Mouse (Mus musculus): ENCODE results near the gene Schip1.

The Schip1 gene

DNA sequence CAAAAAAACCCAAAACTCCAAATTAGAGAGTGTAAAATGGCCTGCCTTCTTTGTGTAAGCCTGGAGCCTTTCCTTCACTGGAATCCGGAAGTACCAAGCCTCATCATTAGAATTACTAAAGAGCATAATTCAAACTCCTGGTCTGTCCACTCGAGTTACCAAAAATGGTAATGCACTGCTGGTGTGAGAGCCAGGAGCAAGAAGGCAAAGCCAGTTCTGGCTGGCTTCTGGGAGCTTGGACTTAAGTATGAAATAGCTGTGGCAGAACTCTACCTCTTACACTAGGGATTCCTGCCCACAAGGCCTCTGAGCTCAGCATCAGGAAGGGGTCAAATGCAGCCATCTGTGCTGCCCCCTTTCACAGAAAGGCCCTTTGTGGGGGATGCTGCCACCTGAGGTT is 412.9 kb downstream of the Schip1 start:
- DNase-seq (ENCODE audit: low spot score) = no peak

DNA sequence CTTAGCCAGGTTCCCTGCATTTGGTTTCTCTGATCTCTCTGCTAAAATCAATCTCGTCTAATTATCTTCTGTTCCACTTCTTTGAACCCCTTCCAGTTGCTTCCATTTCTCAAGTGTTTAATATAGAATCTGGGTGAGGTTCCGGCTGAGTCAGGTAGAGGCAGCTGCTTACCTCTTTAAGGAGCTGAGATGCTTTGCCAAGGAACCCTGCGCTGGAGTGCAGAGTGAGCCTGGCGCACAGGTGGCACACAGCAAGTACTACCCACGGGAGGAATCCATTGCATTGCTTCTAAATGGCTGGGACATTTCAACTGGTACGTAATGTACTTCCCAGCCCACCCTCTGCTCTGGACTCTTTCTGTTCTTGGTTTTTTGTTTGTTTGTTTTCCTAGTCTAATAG is 414.7 kb downstream of the Schip1 start:
- no peak for DNase-seq (ENCODE audit: low spot score)

GRCm38 (mm10) chr3:68483517-68483916 is 418.9 kb downstream of the Schip1 start:
- no peak for DNase-seq (ENCODE audit: low spot score)

DNA sequence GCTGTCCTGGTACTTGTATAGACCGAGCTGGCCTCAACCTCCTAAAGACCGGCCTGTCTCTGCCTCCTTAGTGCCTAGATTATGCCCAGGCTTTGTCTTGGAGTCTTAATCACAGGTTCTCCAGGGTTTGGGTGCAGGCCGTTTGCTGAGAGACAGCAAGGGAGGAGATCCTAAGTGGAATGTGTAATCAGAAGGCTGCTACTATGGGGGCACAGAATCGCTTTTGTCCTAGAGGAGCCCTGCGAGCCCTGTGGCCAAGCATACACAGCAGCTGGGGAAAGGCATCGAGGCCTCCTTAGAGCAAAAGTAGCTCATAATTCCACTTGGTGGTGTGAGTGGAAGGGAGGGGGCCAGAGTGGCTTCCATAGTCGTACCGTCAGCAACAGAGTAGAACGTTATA is 419.4 kb downstream of the Schip1 start:
- no peak for DNase-seq (ENCODE audit: low spot score)

DNA sequence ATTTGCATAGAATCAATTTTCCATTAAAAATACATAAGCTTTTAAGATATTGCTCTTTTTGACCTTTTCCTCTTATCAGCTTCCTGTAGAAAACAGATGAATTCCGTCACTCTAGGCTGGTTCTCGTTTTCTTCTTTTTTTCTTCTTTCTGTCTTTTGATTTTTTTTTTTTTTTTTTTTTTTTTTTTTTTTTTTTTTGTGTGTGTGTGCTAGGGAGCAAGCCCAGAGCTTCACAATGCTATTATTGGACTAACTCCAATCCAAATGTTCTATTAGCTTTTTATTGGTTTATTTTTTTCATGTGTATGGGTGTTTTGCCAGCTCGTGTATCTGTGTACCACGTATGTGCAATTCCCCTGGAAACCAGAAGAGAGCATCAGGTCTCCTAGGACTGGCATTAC is 420.0 kb downstream of the Schip1 start:
- no peak for DNase-seq (ENCODE audit: low spot score)

GRCm38 (mm10) chr3:68487621-68488020 is 423.0 kb downstream of the Schip1 start:
- no peak for DNase-seq (ENCODE audit: low spot score)

GRCm38 (mm10) chr3:68488316-68488715 is 423.7 kb downstream of the Schip1 start:
- DNase-seq (ENCODE audit: low spot score) = no peak

DNA sequence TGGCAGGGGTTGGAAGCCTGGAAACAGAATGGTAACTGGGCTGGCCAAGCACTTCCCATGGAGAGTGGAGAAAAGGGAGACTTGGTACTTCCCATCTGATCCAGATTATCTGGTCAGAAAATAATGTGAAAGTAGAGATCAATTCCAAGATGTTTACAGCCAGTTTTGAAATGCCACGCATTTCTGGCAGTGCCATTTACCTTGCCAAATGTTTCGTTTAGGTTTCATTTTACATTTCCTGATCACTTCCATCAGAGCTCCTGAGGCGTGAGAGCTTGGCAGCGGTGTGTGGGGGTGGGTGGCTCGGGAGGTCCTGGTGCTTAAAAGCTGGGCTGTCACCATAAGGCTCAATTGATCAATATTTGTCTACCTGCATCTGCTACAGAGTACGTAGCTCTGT is 426.9 kb downstream of the Schip1 start:
- no peak for DNase-seq (ENCODE audit: low spot score)

GRCm38 (mm10) chr3:68492066-68492465 is 427.5 kb downstream of the Schip1 start:
- no peak for DNase-seq (ENCODE audit: low spot score)

DNA sequence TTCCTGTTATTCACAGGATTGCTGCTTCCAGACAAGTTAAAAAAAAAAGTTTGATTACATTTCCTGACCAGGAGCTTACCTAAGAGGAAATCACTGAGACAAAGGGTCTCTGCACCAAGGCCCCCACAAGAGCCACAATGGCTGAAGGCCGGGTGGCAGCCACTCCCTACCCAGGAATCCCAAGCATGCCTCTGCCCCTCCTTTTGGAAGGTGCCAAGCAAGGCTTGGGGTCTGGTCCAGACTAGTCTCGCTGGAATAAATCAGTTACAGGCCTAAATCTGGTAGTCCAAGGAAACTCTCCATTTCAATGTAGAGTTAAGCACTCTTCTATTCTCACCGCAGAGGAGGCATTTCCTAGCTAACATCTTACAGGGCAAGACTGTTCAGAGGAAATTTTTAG is 427.9 kb downstream of the Schip1 start:
- no peak for DNase-seq (ENCODE audit: low spot score)

DNA sequence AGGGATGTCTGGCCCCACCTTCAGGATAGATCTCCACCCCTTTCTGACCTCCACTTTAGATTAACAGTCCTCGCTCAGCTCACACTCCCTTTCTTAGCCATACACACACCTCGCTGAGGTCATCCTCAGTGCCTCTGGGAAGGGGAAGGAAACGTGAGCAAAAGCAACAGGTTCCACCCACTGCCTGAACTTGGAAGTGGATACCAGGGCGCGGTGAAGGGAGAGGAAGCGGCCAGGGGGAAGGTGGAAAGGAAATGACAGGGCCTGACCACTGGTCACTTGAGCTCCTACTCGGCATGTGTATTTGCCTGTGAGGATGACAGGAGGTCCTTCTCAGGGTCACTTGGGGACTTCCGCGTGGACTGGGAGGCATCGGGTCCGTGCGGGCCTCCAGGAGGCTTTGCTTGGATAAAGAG is 428.6 kb downstream of the Schip1 start:
- peak; percentile 43 for DNase-seq (ENCODE audit: low spot score)

DNA sequence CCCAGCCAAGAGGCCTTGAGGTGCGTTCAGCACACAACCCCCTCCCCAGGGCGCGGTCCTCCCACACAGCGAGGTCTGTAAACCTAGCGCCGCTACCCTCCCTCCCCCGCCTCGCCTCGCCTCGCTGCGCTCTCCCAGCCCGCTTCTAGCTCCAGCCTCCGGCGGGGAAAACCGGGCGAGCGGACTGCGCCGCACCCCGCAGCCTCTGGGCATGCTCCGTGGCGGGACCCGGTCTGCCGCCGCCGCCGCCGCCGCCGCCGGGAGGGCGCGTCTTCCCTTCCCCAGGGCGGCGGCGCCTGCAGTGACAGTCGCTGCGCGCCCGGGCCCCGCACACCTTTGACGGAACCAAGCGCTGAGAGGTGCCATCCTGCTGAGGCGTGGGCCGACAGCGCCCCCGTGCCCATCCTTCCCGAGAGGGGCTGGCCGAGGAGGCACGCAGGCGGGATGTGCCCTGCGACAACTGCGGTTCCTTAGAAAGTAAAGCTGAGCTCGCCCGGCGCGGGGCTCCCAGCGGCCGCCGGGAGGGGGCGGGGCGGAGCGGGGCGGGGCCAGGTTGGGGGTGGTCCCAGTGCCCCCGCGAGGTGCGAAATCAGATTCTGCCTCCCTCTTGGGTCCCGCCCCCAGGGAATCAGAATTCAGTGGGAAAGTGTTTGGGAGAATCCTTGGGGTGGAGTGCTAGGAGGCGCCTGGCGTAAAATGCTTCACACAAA is 429.1 kb downstream of the Schip1 start:
- peak; percentile 81 for DNase-seq (ENCODE audit: low spot score)

- peak; percentile 56 for DNase-seq (ENCODE audit: low spot score)
Measured at GRCm38 (mm10) chr3:68494296-68495095, 429.9 kb downstream of the Schip1 start.

DNA sequence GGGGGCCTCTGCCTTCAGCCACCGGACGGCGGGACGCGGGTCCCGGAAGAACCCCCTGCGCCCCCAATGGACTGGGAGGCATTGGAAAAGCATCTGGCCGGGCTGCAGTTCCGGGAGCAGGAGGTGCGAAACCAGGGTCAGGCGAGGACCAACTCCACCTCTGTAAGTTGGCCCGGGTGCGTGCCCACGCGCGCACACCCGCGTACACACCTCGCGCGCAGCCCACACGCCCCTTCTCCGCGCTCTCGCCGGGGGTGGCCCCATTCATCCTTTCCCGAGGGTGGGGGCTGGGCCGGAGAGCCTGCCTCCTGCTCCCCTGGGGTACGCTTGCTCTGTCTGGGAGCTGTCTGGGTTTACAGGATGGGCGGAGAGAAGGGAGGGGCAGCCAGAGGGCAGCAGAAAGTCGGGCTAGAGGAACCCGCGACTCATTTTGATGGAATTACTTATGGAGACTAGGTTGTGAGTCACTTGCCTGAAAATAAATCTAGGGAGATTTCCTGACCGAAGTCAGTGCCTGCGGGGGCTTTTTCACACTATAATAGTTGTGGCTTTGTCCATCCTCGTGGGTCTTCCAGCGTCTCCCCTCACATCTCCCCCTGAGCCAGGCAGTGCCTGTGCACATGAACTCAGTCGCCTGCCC is 430.6 kb downstream of the Schip1 start:
- peak; percentile 70 for DNase-seq (ENCODE audit: low spot score)

DNA sequence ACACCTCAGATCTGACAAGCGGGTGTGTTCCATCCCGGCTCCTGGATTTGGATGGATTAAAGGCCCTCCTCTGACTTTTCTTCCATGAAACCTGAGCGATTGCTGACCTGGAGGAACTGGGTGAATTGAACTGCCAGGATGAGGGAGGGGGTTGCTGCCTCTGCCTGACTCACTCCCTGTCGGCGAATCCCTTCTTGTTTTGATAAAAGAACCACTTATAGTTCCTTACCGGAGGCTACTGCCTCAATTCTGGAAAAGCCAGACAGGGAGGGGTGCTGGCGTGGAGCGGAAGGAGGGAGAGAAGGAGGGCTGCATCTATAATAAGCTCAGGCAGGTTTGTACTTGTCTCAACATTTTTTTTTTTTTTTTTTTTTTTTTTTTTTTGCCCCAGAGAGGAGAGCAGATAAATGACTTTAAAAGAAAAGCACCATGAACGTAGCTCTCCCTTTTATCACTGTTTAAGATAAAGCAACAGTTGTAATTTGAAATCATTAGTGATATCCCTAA is 431.2 kb downstream of the Schip1 start:
- DNase-seq (ENCODE audit: low spot score) = peak; percentile 24

DNA sequence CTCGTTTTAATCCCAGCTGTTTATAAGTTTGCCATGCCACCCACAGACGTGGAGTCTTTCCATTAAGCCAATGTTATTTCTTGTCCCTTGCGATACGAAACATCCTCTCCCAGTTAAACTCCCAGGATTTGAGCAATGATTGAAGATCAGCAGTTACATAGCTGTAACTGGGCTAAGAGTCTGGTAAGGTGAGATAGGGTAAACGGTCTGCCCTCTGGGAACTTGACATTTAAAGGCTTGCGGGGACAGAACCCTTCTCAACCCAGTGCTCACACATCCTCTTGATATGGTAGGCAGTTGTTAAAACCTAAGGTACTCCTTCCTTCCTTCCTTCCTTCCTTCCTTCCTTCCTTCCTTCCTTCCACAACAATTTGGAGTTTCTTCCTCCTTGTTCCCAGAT is 431.9 kb downstream of the Schip1 start:
- no peak for DNase-seq (ENCODE audit: low spot score)

DNA sequence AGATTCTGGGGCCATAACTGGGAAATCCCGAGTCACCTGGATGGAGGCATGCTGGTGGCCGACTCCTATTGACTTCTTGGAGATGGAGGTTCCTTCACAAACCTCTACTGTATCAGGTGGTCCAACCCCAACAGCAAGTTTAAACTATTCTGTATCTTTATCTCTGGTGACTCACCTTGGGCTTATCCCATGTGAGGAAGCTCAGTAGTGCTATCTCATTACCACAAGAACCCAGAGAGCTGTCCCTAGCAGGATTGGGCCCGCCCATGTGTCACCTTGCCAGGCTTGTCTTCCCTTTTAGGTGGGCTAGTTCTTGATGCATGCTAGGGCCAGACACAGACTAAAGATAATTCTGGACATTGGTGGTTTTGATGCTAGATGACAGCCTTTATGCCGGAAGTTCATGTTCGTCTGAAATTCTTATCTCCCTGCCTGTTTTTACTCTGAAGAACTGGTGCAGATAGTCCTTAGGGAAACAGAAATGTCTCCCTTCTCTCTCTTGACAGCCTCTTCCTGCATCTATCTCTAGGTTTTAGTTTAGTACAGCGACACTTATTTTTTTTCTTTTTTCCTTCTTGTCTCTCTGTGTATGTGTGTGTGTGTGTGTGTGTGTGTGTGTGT is 435.0 kb downstream of the Schip1 start:
- DNase-seq (ENCODE audit: low spot score) = no peak

DNA sequence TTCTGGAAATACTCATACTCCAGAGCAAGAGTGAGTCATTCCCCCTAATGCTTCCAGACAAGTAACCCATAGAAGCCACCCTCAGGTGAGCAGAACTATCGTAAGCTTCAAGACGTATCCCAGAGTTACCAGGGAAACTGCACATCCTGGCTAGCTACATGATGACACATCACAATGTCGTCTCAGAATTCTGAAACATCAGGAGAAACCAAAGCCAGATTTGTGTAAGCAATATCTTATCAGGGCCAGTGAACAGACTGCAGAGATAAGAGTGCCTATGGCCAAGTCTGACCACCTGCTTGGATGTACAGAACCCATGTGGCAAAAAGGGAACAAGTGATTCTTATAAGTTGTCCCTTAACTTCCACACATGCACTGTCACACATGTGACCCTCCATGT is 440.2 kb downstream of the Schip1 start:
- DNase-seq (ENCODE audit: low spot score) = no peak

- DNase-seq (ENCODE audit: low spot score) = no peak
Measured at GRCm38 (mm10) chr3:68506769-68507318, 442.2 kb downstream of the Schip1 start.

DNA sequence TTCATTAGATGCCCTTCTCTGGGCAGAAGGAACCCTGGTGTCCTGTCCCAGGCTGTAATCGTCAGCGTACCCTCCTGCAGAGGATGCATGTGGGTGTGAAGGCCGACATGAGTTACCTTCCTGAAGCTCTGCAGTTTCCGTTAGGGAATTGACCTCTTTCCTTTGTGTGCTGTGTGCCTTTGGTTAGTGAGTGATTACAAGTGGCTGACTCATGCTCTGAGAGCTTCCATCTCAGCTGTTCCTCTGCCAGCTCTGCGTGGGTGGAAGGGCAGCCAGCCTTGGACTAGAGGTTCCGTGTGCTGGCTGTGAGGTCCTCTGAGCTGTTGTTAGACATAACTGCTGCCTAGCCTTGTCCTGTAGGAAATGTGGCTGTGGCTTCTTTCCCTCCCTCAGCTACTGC is 444.0 kb downstream of the Schip1 start:
- peak; percentile 37 for DNase-seq (ENCODE audit: low spot score)

DNA sequence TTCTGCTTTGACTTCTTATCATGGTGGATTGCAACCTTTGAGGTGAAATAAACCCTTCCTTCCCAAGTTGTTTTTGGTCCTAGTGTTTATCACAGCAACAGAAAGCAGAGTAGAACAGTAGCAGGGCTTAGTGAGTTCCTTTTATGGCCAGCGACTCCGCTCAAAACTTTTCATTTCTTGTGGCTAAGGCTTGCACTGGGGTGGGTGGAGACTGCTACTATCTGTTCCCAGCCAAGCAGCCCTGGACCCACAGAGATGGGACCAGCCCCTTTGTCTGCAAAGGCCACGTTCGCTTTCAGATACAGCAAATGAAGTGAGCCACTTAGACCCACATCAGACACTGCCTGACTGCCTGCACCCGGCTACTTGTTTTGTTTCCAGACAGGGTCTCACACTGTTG is 446.3 kb downstream of the Schip1 start:
- DNase-seq (ENCODE audit: low spot score) = no peak

- no peak for DNase-seq (ENCODE audit: low spot score)
Measured at GRCm38 (mm10) chr3:68511744-68512143, 447.1 kb downstream of the Schip1 start.

All from retina, embryonic 14.5 days (tissue).